Mouse (Mus musculus): ENCODE results near the gene Fmo6.

GRCm38 (mm10) chr1:162984428-162984827 lies 47.1 kb upstream of the Fmo6 start, which contains the start of gene Fmo3:
- no peak for TF ChIP-seq MYOG (IDR thresholded peaks at IDR 0.05; ENCODE audit: control insufficient read depth, extremely low read depth, insufficient read length)
- TF ChIP-seq USF1 (IDR thresholded peaks at IDR 0.05; ENCODE audit: low read depth): no peak
- no peak for TF ChIP-seq MAX (IDR thresholded peaks at IDR 0.05)
